Mouse (Mus musculus): ENCODE results near the gene Aff3.

Gene Aff3

DNA sequence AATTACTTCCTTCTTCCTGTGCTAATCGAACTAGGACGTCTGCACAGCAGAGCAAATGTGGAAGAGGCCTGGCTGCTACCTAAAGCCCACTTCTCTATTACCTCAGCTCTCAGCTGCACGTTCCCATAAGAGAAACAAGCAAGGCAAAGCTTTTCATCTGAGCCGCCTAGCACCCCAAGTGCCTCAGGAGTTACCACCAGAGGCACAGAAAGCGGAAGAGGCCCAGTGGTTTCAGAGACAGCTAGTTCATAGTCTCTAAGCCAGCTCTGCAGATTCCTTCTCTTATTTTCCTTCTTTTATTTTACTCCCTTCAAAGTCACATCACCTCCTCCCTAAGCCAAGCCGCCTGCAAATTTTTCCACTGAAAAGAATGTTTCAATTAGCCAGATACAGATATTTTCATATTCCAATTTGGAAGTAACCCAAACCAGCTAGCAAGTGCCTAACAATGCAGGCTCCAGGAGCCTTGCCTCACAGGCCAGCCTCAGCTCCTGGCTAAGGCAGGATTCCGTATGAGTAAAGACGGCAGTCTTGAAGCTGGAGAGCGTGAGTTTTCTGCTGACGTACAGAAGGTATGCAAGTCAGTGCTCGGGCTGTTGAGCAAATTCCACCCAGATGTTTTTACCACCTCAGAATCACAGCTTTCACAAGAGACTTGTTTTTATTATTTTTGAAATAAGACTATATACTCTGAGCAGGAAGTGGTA, 62.8 kb downstream of the Aff3 start:
- no peak for DNase-seq (ENCODE audit: low read depth, low spot score)

DNA sequence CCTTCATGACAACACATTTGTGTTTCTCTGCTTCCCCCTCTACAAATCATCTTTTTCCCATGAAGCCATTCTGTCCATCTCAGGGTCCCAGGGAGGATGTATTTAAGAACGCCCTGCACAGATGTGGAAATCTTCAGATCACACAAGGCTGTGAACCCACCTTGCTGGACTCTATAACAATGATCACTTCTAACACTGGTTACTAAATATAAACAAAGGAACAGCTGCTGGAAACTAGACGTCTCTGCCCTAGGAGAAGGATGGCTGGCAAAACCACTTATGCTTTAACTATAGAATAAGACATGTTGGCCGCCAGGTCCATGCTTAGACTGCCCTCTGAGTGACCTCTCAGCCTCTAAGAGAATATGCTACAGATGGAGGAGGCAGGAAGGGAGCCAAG, 69.4 kb downstream of the Aff3 start:
- no peak for DNase-seq (ENCODE audit: low read depth, low spot score)

DNA sequence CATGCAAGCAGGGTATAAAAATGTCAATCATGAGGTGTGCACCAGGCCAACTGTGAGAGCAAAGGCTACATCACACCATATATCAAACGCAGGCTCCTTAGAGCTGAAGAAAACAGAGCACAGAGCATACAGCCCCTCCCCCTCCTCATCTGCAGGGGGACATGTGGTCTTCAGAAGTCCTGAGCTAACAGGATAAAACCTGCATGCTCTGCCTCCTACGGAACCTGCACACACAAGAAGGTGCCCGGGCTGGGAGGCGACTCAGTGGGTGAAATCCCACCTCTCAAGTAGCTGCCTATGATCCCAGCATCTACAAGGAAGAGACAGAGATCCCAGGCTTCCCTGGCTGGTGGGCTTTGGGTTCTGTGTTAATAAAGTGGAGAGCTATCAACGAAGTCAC, 70.0 kb downstream of the Aff3 start:
- no peak for DNase-seq (ENCODE audit: low read depth, low spot score)

DNA sequence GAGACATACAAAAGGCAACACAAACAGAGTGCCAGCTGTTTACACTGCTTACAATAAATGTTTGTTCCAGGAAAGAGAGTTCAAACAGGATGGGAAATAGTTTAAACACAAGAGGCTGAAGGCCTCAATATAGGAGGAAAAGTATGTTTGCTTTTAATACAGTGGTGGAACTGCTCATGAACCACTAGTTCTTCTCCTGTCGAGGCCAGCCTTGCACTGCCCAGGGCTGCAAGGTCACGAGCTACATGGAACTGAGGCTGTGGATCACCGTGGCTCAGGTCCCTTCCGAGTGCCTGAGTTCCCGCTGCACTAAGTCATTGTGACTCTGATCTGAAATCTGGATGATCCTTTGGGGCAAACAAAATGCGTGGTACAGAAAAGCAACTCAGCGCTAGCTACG, 73.6 kb downstream of the Aff3 start:
- no peak for DNase-seq (ENCODE audit: low read depth, low spot score)

DNA sequence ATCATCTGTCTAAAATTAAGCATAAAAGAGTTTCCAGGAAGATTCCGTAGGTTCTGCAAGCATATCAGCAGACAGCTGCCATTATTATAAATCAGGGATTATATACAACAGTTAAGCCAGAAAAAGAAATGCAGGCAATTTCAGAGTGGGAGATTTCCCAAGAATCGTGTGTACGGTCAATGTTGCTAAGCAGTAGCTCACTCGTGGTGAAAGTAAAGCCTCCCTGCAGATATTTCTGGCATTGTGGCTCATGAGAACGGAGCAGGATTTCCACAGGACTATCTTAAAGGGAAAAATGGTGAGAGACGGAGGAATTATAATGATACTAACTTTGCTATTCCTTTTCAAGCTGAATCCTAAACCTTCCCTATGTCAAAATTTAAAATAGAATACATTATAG, 76.0 kb downstream of the Aff3 start:
- no peak for DNase-seq (ENCODE audit: low read depth, low spot score)

DNA sequence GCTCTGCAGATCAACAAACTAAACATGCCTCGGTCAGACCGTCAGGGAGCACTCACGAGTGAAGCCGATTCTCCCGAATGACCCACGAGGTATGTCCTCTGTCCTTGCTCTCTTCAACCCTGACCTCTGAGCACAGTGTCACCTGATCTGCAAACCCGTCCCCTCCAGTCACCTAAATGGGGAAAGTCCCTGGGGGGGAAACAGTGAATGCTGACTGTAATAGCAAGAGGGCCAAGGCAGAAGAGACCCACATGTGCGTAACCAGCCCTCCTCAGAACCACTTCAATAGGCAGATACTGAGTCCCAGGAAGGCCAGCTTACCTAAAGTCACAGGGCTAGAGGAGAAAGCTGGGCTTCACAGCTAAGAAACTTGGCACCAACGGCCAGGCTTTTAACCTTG, 82.4 kb downstream of the Aff3 start:
- no peak for DNase-seq (ENCODE audit: low read depth, low spot score)

DNA sequence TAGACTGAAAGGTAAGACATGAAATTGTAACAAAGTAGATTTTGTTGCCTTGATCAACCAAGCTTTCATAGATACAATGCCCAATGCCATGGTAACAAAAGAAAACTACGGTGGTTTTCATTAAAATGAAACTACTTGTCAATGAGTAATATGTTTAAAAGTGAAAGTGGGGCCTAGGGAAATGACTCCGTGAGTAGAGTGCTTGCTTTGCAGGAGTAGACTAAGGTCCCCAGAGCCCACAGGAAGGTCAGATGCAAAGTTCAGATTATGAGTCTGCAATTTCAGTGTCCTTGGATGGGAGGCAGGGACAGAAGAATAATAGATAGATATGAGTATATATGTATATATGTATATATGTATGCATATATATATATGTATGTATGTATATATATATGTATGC, 84.2 kb downstream of the Aff3 start:
- no peak for DNase-seq (ENCODE audit: low read depth, low spot score)

DNA sequence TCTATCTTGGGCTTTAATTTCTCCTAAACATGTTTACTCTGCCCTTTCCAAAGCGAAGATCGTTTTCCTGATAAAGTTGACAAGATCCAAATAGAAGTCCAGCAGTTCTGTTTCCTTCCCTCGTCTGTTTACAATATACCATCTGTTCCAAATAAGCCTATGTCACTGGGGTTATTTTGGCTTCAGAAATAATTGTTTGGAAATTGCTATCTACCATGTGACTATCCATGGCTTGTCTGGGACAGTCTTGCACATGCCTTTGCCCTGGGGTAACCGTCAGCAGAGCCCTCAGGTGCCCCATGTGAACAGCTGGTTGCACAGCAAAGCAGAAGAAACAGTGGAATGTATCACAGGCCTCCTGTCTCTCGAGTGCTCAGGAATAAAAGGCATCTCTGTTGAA, 86.4 kb downstream of the Aff3 start:
- no peak for DNase-seq (ENCODE audit: low read depth, low spot score)

DNA sequence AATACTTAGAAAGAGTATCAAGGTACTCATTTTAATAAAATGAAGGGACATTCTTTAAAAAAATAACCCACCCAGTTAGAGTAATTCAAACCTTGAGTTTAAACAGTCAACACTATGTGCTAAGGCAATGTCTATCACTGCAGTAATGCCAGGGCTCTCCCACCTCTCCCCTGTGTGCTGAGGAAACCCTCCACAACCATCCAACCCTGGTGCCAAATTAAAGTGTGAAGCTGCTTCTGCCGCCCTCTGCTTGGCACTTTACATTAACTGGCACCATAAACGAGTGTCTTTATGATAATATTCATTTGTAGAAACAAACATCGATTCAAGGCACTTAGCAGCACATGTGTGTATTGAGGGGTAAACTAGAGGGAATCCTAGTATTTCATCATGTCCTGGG, 97.0 kb downstream of the Aff3 start:
- no peak for DNase-seq (ENCODE audit: low read depth, low spot score)

DNA sequence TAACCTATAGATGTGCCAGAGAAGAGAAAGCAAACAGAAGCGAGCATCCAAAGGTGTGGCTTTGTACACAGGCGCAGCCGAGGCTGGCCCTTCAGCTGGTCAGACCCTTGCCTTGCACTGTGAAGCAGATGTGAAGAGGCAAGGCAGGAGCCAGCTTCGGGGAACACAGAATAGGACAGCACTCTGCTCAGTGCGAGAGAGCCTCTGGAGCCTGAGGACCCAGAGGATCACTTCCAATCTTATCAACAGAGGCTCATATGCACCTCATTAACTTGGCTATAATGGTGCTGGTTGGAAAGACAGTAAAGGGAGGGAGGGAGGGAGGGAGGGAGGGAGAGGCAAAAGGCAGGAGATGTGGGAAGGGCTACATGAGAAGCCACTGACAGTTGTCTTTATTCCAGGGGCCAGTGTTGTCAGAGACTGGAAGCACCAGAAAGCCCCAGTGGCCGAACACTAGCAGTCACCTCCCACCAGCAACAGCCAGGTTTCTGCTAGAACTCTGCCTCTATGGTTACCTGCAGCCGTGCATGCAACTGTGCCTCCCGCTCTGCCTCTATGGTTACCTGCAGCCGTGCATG, 98.6 kb downstream of the Aff3 start:
- DNase-seq (ENCODE audit: low read depth, low spot score), result no peak

DNA sequence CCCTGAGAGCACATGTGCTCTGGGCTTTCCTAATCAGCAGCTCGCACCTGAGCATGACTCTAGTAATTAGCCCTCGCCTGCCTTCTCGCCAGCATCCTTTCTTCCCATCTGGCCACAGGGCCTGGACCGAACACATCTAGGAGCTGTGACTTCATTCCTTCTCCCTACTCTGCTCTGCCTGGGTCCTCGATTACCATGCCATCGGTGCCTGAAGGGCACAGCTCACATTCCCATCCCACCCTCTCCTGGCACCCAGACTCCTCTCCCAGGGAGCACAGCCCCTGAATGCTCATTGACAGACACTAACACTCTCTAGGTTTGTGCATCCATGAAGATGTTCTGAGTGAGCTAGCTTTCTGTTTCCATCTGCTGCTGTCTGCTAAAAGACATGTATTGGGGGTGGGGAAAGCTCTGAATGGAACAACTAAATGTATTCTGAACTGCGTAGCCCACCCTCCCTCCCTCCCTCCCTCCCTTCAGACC, 99.4 kb downstream of the Aff3 start:
- DNase-seq (ENCODE audit: low read depth, low spot score), result no peak

DNA sequence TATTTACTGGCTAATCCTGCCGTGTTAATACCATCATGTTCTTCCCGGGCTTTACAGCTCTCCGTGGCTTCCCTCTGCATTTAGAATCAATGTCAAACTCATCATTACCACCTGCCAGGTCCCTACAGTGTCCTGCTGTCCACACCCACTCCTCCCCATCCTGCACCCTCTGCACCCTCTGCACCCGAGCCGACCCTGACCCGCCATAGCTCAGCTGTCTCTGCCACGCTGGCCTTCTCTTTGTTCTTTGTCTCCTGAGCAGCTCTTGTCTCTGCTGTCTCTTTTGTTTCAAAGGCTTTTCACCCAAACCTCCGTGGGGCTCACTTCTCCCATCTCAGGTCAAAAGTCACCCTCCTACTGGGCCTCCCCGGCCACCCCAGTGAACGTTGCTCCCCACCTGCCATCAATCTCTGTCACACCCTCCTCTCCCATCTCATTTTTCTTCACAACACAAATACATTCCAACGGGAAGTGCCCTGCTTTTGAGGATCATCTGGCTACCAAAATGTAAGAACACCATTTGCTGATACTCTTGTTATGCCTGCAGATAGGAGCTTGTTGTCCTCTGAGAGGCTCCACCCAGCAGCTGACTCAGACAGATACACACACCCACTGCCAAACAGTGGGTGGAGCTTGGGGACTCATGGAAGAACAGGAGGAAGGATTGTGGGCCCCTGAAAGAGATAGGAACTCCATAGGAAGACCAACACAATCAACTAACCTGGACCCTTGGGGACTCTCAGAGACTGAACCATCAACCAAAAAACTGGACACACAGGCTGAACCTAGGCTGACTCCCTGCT, 102.2 kb downstream of the Aff3 start:
- no peak for DNase-seq (ENCODE audit: low read depth, low spot score)

DNA sequence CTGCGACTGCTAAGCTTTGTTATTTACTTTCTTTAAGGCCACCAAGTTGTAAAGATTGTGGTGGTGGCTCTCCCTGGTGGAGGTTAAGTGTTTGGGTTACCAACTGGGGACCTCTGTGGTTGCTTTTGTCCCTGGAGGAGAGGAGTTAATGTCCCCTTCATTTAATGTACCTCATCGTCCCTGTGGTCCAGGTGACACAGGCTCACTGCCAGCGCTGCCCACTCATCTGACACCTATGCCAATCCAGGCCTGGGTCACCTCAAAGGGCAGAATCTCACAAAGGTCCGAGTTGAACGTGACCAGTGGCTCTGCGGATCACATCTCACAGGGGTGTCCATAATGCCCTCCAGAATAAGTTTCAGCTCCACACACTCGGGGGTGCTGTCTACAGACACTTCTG, 103.4 kb downstream of the Aff3 start:
- DNase-seq (ENCODE audit: low read depth, low spot score), result no peak

DNA sequence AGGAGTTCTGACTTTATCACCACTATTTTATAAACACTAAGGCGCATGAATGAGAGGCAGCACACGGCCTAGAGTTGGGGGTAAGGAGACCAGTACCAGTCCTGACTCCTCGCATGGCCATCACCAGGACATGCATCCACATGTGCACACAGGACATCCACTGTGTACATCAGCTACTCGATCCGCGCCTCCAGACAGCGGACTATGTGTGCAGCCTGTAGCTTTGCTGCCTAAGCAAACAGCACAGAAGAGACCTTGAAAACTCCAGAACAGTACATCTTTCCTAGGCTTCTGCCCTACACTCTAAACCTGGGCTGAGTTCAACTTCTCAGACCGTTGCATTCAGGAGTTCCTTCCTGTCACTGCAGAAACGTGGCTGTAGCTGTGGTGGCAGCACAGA, 104.1 kb downstream of the Aff3 start:
- DNase-seq (ENCODE audit: low read depth, low spot score), result no peak

DNA sequence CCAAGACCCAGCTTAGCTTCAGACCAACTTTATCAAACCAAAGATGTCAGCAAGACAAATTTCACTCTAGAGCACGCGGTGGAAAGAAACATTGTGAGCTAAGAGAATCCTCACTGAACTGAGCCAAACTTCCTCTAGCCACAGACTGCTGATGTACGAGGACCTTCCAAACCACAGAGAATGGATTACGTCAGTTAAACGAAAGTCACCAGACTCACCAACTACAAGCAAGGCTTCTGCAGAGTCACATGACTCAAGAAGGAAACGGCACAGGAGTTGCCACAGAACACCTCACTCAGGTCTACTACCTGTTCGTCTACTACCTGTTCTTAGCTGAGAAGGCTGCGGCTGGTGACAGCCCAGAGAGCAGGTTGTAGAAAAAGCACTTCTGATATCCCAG, 107.1 kb downstream of the Aff3 start:
- DNase-seq (ENCODE audit: low read depth, low spot score), result no peak

DNA sequence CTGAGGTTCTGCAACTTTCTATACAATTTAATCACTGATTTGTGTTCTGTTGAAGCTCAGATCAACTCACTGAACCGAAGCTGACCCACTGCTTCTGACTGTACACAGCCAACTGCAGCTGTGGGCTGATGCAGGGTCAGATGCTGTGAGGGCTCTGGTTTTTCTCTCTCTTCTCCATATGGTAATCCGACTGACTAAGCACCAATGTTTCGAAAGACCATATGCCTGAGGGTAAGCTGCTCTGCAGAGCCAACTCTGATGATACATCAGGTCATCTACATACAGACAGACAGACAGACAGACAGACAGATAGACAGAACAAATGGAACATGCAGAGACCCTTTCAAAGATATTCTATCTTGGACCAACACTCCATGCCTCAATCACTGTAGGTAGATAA, 110.2 kb downstream of the Aff3 start:
- DNase-seq (ENCODE audit: low read depth, low spot score), result no peak

DNA sequence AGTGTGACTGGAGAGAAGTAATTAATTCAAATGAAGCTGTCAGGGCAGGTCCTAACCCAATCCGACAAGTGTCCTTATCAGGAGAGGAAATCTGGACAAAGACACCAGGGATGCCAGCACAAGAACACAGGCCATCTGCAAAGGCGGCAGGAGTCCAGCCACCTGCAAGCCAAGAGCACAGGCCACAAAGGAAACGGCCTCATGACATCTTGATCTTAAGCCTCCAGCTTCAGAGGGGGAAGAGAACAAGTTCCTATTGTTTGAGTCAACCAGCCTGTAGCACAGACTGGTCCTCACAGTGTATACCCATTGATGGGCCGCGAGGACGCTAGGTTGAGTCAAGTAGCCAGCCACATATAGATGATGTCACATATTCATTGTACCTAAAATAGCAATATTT, 111.7 kb downstream of the Aff3 start:
- no peak for DNase-seq (ENCODE audit: low read depth, low spot score)

DNA sequence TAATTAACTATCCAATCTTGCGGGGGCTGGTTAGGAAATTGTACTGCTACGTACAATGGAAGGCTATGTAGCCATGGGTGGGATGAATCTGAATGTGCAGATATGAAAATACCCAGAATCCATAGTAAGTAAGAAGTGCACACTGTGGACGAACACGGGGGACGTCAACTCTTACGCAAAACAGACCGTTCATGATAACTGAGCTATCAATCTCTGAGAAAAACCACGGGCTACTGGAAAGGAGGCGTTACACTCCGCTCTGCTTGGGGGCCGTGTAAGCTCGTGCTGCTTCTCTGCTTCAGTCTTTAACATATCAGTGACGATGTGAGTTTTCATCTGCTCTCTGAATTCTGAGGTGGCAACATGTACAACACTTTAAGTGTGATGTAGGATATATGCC, 114.2 kb downstream of the Aff3 start:
- no peak for DNase-seq (ENCODE audit: low read depth, low spot score)

DNA sequence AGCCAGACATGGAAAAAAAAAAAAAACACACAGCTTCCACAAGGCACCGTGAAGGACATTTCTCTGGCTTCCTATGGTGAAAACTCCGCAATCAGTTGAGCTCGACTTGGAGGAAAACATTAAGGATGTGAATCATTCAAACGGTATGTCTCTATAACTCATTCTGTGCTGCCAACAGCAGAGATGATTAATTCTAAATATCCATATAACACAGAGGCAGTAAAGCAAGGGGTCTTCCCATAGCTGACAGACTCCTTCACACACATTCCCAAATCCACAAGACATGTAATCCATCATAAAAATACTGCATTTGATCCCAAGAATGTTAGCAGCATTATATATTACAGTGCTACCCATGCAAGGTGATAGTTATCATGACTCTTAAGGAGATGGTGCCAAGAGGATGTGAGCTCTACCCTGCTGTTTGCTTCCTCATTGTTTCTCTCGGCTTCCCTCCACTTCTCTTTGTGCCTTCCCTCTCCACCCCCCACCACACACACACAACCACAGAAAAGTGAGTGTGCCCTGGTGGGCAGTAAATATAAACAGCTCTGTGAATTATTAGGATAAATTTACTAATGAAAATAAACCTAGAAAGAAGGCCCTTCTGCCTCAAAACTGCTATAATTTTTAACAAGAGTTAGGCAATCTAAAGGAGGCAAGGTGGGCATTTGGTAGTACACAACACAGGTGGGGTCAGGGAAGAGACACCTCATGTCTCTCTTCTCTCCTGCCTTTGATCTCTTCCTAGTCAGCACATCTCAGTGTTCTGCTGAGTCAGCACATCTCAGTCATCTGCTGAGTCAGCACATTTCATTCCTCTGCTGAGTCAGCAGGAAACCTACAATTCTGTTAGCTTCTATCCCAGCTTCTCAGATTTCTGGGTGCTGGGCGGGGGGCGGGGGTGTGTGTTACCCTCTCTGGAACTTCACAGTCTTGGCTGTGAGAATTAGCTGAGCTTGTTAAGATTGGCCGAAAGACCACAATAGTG, 115.8 kb downstream of the Aff3 start:
- no peak for DNase-seq (ENCODE audit: low read depth, low spot score)

DNA sequence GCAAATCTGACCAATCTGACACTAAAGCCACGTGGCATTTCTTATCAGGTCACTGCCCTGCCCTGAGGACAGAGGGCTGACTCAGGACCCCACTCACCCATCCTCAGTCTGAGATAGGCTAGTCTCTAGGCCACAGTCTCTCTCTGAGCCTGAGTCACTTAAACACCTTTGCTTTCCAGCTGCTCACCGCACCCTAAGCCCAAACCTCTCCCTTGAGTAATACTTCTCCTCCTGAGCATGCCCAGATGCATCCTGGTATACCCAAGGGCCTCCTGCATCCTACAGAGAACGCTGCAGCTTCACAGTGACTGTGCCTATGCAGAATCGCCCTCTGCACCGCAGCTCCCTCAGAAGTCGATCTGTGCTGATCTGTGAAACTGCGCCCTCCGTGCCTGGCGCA, 117.1 kb downstream of the Aff3 start:
- no peak for DNase-seq (ENCODE audit: low read depth, low spot score)

DNA sequence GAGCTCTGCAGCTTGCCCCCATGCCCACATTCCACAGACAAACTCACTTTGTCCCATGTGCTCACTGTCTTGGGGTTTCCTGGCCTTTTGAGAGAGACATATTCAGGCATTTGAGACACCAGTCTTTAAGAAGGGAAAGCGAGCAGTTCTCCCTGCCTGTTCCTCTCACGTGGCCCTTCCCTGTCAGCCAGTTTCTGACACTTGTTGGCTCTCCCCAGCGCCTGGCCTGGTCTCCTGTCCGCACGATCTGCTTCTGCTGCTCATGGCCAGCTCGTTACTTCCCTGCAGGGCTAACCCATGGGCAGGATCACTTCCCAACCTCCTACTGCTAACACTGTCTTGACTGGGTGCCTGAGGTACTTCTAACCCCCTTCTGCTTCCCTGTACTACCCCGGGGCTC, 118.1 kb downstream of the Aff3 start:
- no peak for DNase-seq (ENCODE audit: low read depth, low spot score)

Measured in brain, embryonic 18.5 days (tissue).